Mouse (Mus musculus): Measurements from ENCODE around the gene Grik3. TPM values are rescaled to one million over a fixed set of nuclear protein-coding genes. Genes with fewer than 3 reads are reported as not detected.

Grik3 gene
- polyA plus RNA-seq (2012; rRNA removed): under 0.01 TPM in 1 of 2 replicates, not detected in the other

GRCm38 (mm10) chr4:125490661-125491504 is at the start of gene Grik3:
Gene Grik3, plus strand, starts transcription at chr4:125490700.

